Mouse (Mus musculus) forebrain, embryonic 15.5 days (tissue): ENCODE data around the gene Lmo1. TPM values are rescaled to one million over a fixed set of nuclear protein-coding genes. Genes with fewer than 3 reads are reported as not detected.

Experiments
- ATAC-seq: fragments of 200-750 bp; cut with Nextera tagmentation; replicated peaks from 2 replicates; pipeline ENCODE4 v1.8.0; 2017; ENCODE audit warnings: mild to moderate bottlenecking, moderate TSS enrichment, moderate library complexity
- H3K27ac ChIP-seq: fragments of 300-500 bp; sonication (generic); replicated peaks from 2 replicates; pipeline ENCODE4 v1.5.1; 2015; ENCODE audit warnings: mild to moderate bottlenecking, inconsistent platforms
- H3K27me3 ChIP-seq: fragments of 300-500 bp; sonication (generic); 2 replicates; pipeline ENCODE4 v1.6.1; 2015; ENCODE audit warnings: inconsistent platforms
- H3K36me3 ChIP-seq: fragments of 300-500 bp; sonication (generic); 2 replicates; pipeline ENCODE4 v1.6.1; 2015; ENCODE audit warnings: mild to moderate bottlenecking, inconsistent platforms
- H3K4me1 ChIP-seq: fragments of 300-500 bp; sonication (generic); 2 replicates; pipeline ENCODE4 v1.6.1; 2015; ENCODE audit warnings: inconsistent platforms
- H3K4me2 ChIP-seq: fragments of 300-500 bp; sonication (generic); replicated peaks from 2 replicates; pipeline ENCODE4 v1.6.1; 2015; ENCODE audit warnings: mild to moderate bottlenecking, inconsistent platforms
- H3K4me3 ChIP-seq: fragments of 300-500 bp; sonication (generic); 2 replicates; pipeline ENCODE4 v1.5.1; 2015; ENCODE audit warnings: mild to moderate bottlenecking, inconsistent platforms
- H3K9ac ChIP-seq: fragments of 300-500 bp; sonication (generic); replicated peaks from 2 replicates; pipeline ENCODE4 v1.6.1; 2015; ENCODE audit warnings: mild to moderate bottlenecking, inconsistent platforms
- H3K9me3 ChIP-seq: fragments of 300-500 bp; sonication (generic); 2 replicates; pipeline ENCODE4 v1.6.1; 2016; ENCODE audit warnings: inconsistent platforms
- WGBS: fragments of 180-500 bp; shearing (Covaris S2); methylation state at CpG from one replicate; pipeline ENCODE4 v1.1.7; 2015; ENCODE audit warnings: mixed read lengths; 5-methylcytosine and 5-hydroxymethylcytosine counted together
- polyA plus RNA-seq: library from polyadenylated mRNA; unstranded; fragments of >200 nt; fragmentation: Nextera tagmentation; extraction: Ambion mirVana; gene quantifications from 2 replicates; pipeline ENCODE4 v1.2.1, GENCODE M21; 2015

Lmo1 gene
- polyA plus RNA-seq, 1 experiment from 2014 or later: 102 TPM

DNA sequence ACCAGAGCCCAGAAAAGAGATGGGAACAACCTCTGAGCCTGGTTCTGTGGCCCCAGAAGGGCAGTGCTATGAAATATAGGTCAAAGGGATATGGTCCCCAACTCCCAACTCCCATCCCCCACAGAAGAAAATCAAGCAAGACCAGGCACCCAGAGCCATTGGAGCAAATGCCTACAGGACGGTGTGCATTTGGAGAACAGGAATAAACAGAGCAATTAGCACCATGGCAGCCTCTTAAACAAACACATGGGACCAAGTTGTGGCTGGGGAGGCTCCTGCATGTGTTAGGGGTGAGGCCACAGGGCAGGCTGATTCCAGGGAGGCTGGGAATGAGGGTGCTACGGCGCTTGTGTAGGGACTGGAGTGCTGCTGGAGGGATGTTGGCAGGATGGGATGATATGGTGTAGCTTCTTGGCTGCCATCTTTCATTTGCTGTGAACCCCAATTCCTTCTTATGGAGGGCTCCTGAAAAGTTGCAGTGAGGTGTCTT lies 22.2 kb upstream of the Lmo1 start:
- H3K9me3 ChIP-seq: no peaks in the 10 kb centered on the region
- 45% methylated on average over 3 of the region's 3 CpGs for WGBS
- no peaks in the 10 kb centered on the region for H3K36me3 ChIP-seq
- no peak overlapping the region for H3K4me3 ChIP-seq
- no peak overlapping the region for H3K9ac ChIP-seq
- H3K27me3 ChIP-seq: peaks cover 73% of the 10 kb centered on the region
- peaks cover 26% of the 10 kb centered on the region for H3K4me1 ChIP-seq
- no peak overlapping the region for H3K4me2 ChIP-seq
- no peak for ATAC-seq
- no peak overlapping the region for H3K27ac ChIP-seq

DNA sequence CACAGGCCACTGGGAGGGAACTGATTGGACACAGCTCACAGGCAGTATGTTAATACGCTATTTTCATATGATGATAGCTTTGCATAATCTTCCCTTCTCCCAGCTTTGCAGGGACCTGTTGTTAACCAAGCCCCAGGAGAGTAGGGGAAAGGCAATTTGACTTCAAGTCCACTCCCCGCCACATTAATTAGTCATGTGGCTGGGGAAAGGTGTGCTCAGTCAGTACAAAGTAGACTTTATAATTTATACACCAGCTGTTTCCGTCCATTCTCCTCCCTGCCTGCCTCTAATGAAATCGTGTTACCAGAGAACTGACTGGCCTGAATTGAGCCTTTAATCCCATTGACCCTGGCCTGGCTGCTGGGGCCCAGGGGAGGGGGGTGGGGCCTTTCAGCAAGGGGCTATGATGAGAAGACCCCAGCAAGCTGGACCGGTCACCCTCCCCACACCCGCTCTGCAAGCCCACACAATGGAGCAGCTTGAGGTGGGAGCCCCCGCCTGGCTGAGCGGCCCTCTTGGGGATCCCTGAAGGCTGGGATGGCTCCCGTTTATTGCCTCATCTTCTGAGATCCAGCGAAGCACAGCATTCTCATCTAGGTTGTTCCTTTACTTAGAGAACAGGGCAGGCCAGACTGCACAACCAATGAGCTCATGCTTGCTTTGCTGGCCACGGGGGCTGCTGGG lies 21.5 kb upstream of the Lmo1 start:
- peaks cover 33% of the 10 kb centered on the region for H3K4me1 ChIP-seq
- ATAC-seq: no peak
- no peak overlapping the region for H3K4me3 ChIP-seq
- H3K4me2 ChIP-seq: no peak overlapping the region
- WGBS: 7% methylated on average over 11 of the region's 11 CpGs
- H3K27me3 ChIP-seq: peaks cover 71% of the 10 kb centered on the region
- H3K27ac ChIP-seq: no peak overlapping the region
- no peak overlapping the region for H3K9ac ChIP-seq
- no peaks in the 10 kb centered on the region for H3K36me3 ChIP-seq
- H3K9me3 ChIP-seq: no peaks in the 10 kb centered on the region

DNA sequence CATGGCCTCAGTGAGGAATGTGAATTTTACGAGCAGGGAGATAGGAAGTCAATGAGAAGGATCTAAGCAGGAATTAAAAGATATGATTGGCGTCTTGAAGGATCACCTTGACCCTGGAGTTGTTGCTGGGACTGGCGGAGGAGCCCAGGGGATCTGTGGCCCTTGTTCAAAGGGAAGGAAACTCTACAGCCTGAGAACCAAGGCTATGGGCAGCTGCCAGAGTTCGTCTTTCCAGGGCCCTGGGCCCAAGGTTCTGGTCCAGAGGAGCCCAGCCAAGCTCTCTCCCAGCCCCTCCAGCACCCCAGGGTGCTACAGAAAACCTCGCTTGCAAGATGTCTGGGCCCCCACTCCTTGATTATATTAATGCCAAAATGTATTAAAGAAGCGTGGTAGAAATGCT lies 21.0 kb upstream of the Lmo1 start:
- no peak for ATAC-seq
- H3K9me3 ChIP-seq: no peaks in the 10 kb centered on the region
- peaks cover 67% of the 10 kb centered on the region for H3K27me3 ChIP-seq
- H3K4me3 ChIP-seq: no peak overlapping the region
- H3K4me1 ChIP-seq: peaks cover 38% of the 10 kb centered on the region
- 46% methylated on average over 6 of the region's 6 CpGs for WGBS
- H3K36me3 ChIP-seq: no peaks in the 10 kb centered on the region
- H3K4me2 ChIP-seq: no peak overlapping the region
- no peak overlapping the region for H3K9ac ChIP-seq
- H3K27ac ChIP-seq: 0 out of 2 replicates have a peak overlapping the region, but pooled peaks have one; percentile 21

DNA sequence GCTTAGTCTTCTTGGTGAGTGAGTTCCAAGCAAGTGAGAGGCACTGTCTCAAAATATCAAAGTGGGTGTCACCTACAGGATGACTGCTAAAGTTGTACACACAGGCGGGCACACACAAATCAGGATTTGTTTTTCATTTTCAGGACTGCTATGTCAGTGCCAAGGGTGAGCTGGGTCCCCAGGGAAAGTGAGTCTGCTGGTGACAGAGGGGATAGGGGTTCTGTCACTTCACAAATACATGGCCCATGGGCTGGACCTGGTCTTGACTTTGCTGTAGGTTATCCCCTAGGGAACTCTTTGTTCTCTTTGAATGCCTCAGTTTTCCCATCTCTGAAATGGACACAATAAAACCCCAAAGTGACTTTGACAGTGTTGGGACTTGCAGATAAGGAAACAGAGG lies 19.8 kb upstream of the Lmo1 start:
- no peak for ATAC-seq
- 91% methylated on average over 1 of the region's 1 CpGs for WGBS
- peaks cover 58% of the 10 kb centered on the region for H3K27me3 ChIP-seq

DNA sequence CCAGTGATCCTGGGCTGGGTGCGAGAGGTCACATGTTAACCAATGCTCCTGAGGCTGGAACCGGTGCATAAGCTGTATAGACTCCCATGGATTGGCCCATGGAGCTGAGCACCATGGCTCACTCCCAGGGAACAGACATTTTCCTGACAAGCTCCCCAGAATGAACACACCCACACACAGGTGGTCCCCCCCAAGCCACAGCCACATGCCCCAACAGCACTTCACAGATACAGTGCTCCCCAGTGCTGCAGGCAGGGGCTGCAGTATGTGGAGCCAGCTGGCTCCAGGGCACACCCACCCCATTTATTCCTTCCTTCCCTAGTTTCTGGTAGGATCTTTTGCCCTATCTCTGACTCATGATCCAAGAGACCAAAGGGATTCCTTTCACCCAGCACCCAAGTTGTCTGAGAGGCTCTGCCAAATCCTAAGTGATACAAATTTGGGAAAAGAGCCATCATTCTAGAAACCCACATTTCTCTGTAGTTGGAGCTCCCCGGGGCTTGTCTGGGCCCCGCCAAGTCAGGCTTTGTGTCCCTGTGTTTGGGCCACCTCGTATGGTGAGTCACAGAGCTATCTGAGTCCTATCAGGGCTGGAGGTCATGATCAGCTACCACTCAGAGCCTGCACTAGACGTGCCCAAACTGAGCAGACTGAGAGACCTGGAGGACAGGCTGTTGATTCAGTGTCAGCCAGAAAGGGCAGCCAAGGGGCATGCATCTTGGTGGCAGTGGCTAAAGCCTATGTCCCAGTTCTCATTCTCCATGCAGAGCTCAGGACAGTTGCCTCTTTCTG lies 12.4 kb upstream of the Lmo1 start:
- H3K4me3 ChIP-seq: no peak overlapping the region
- peaks cover 37% of the 10 kb centered on the region for H3K4me1 ChIP-seq
- no peak overlapping the region for H3K9ac ChIP-seq
- H3K9me3 ChIP-seq: no peaks in the 10 kb centered on the region
- no peak overlapping the region for H3K27ac ChIP-seq
- whole genome bisulfite sequencing: 76% methylated on average over 6 of the region's 6 CpGs
- peaks cover 47% of the 10 kb centered on the region for H3K27me3 ChIP-seq
- no peaks in the 10 kb centered on the region for H3K36me3 ChIP-seq
- no peak for ATAC-seq
- no peak overlapping the region for H3K4me2 ChIP-seq

More for the DNA sequence above, 19.8 kb upstream of the Lmo1 start:
- H3K36me3 ChIP-seq: no peaks in the 10 kb centered on the region
- H3K27ac ChIP-seq: no peak overlapping the region
- no peak overlapping the region for H3K9ac ChIP-seq
- H3K4me3 ChIP-seq: no peak overlapping the region
- peaks cover 49% of the 10 kb centered on the region for H3K4me1 ChIP-seq
- H3K9me3 ChIP-seq: no peaks in the 10 kb centered on the region
- H3K4me2 ChIP-seq: no peak overlapping the region

DNA sequence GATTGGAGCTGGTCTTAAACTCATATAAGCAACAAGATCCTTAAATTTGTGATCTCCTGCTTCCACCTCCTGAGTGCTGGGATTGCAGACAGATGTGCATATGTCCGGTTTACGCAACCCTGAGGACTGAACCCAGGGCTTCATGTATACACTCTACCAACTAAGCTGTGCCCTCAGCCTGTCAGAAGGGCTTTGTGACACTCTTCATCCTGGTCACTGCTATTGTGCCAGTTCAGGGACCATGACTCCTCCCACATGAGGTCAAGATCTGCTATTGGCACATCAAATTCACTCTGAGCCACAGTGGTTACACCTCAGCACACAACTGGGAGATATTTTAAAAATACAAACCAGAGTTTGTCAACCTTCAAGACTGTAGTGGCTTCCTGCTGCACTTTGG lies 11.0 kb upstream of the Lmo1 start:
- no peak overlapping the region for H3K9ac ChIP-seq
- no peak overlapping the region for H3K4me2 ChIP-seq
- no peak for ATAC-seq
- no peak overlapping the region for H3K27ac ChIP-seq
- peaks cover 54% of the 10 kb centered on the region for H3K27me3 ChIP-seq
- WGBS: 81% methylated on average over 2 of the region's 2 CpGs
- H3K4me3 ChIP-seq: no peak overlapping the region
- H3K9me3 ChIP-seq: no peaks in the 10 kb centered on the region
- H3K4me1 ChIP-seq: peaks cover 23% of the 10 kb centered on the region
- H3K36me3 ChIP-seq: no peaks in the 10 kb centered on the region

DNA sequence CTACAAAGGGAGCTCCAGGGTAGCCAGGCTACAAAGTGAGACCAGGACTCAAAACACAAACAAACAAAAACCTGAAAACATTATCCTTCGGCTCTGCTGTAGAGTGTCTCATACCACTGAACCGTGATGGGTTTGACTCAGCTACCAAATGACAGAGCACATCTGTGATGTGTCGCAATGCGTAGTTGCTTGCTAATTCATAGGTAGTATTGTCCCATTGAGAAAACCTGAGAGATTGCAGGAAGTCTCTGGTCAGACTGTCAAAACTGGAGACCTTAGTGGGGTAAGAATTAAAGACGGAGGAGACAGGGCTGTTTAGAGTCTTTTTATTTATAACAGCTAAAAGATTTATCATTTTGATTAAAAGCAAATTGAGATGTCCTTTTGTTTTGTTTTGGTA lies 10.6 kb upstream of the Lmo1 start:
- Histone ChIP-seq H3K4me1 (peaks cover 19% of the 10 kb centered on the region), H3K4me2 (no peak overlapping the region), H3K9ac (no peak overlapping the region), H3K27me3 (peaks cover 58% of the 10 kb centered on the region), H3K4me3 (no peak overlapping the region), H3K27ac (no peak overlapping the region), H3K36me3 (no peaks in the 10 kb centered on the region), H3K9me3 (no peaks in the 10 kb centered on the region)
- 32% methylated on average over 5 of the region's 5 CpGs for WGBS
- no peak for ATAC-seq

DNA sequence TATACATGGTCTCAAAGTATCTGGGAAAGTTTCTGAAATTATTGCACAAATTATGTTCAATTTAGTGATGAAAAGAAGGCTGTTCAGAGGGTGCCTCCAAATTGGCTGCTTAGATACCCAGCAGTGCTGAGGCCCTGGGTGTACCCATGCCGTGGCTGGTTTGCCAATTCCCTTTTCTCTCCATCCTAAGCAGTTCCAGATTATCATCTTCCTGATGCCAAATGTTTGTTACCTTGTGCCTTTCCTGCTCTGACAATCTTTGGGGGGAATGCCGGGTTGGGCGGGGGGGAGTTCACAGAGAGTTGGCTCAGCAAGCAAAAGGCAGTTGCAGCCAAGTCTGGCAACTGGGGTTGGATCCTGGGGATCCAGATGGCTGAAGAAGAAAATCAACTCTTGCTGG lies 1.7 kb upstream of the Lmo1 start:
- Histone ChIP-seq H3K4me3 (no peak overlapping the region), H3K4me2 (no peak overlapping the region), H3K36me3 (no peaks in the 10 kb centered on the region), H3K9ac (no peak overlapping the region), H3K4me1 (peaks cover 55% of the 10 kb centered on the region), H3K27me3 (peaks cover 29% of the 10 kb centered on the region), H3K27ac (peak overlapping the region; percentile 91), H3K9me3 (no peaks in the 10 kb centered on the region)
- WGBS: under 1% methylated on average over 3 of the region's 3 CpGs
- ATAC-seq: peak; percentile 54

DNA sequence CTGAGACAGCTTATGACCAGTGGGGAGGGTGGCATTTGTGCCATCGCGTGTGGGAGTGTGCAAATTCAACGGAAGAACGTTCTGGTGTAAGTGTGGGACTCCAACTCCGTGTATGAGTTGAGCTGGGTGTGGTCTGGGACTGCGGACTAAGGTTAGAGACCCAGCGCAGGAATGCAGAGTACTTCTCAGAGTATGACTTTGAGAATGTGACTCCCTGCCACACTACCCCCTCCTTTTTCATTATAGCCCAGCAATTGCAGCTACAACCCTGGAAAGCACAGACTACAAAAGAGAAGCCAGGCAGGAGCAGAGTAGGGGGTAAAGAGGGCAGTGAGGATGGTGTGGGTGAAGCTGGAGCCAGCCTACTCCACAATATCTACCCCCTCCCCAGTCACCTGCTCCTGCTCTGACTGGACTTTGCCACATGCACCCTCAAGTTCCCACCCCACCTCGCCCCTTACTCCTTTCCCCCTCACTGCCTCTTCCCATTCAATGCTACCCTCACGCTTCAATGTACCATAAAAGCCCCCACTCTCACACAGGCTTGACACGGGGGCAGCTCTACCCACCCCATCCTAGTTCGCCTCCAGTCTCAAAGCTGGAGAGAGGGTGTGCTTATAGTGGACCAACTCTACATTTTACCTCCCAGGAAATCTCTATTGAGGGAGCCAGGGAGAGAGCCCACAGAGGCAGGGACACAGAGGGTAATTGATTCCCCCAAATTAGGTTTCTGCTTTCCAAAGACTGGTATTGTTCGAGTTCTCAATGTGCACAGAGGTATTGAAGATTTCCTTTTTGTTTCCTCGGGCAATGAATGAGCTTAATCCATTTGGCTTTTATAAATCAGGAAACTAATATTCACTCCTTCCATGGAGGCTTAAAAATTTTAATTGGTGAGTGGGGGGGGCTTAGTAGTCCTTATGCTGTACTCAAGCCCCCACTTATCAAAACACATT lies 941 bp upstream of the Lmo1 start:
- Histone ChIP-seq H3K9me3 (no peaks in the 10 kb centered on the region), H3K9ac (peak overlapping the region; percentile 84), H3K27ac (peak overlapping the region; percentile 91), H3K4me2 (peak overlapping the region; percentile 89), H3K27me3 (peaks cover 25% of the 10 kb centered on the region), H3K36me3 (no peaks in the 10 kb centered on the region), H3K4me1 (peaks cover 55% of the 10 kb centered on the region), H3K4me3 (peak overlapping the region; percentile 63)
- 2% methylated on average over 13 of the region's 13 CpGs for WGBS
- peak; percentile 49 for ATAC-seq

DNA sequence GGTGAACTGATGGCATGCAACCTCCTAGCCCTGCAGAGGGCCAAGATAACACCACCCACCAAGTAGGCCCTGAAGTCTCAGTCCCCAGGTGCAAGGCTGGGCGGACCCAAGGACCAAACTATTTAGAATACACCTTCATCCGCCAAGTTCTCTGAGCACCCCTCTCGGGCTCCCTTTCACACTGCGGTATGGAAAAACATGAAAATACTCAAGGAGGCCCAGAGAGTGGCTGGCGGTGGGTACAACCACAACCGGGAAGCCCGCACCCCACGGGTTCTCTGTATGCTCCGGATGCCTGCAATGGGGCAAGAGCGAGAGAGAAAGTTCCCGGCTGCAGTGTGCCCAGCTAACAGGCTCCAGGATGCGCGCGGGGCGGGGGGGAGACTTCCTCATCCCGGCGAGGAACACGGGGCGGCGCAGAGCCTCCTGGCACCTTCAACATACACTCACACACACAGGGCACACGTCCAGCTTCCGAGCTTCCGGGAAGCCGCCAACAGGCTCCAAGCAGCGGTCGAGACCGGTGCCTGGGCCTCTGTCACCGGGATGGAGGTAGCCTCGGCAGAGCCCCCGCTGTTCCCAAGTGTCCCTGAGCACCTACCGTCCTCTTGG lies 564 bp downstream of the Lmo1 start:
- no peaks in the 10 kb centered on the region for H3K36me3 ChIP-seq
- ATAC-seq: peak; percentile 12
- peak overlapping the region; percentile 63 for H3K4me3 ChIP-seq
- H3K27ac ChIP-seq: peak overlapping the region; percentile 91
- H3K4me1 ChIP-seq: peaks cover 64% of the 10 kb centered on the region
- H3K4me2 ChIP-seq: peak overlapping the region; percentile 89
- H3K9me3 ChIP-seq: no peaks in the 10 kb centered on the region
- WGBS: 2% methylated on average over 31 of the region's 31 CpGs
- peaks cover 14% of the 10 kb centered on the region for H3K27me3 ChIP-seq
- H3K9ac ChIP-seq: peak overlapping the region; percentile 84

DNA sequence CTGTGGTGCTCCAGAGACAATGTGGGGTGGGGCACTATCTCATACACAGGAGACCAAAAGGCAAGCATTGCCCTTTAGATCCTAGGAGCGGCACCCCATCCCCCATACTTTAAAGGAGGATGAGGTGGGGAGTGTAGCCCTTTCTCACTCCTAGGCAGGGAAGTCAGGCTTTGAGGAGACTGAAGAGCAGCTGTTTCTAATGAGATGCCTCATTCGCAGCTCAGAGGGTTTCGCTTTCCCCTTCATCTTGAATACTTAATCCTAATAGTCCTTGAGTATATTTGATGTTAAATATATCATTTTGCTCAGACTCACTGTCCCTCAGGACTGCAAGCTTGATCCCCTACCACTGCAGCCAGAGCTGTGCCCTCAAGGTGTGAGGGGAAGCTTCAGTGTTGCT lies 3.1 kb downstream of the Lmo1 start:
- WGBS: 37% methylated on average over 3 of the region's 3 CpGs
- Histone ChIP-seq H3K4me1 (peaks cover 82% of the 10 kb centered on the region), H3K4me2 (peak overlapping the region; percentile 89), H3K4me3 (no peak overlapping the region), H3K27ac (no peak overlapping the region), H3K9me3 (no peaks in the 10 kb centered on the region), H3K36me3 (no peaks in the 10 kb centered on the region), H3K27me3 (no peaks in the 10 kb centered on the region), H3K9ac (no peak overlapping the region)
- no peak for ATAC-seq
